Comparison of ENCODE assay signal across 13 mouse cellular contexts in the genomic region with DNA sequence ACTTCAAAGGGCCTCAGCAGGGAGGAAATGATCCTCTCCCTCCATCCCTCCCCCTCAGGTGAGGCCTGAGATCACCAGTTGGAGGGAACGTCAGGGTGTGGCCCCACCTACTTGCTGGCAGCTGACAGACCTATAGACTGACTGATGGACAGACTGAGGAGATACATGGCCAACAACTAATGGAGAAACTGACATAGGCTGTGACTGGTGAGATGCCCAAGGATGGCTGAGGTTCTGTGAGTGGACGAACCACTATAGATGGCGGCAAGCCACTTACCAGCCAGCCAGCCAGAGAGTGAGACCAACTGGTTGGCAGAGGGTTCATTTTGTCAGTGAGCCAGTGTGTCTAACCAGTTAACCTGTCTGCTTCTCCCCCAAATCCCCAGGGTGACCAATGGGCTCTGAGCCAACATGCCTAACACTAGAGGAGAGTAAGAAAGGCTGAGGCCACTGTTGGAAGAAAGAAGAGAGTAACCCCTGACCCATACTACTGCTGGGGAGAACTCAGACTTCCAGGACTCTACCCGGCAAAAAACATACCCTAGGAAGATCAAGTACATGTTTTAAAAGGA.
"Had no signal": no experiment of that assay in that cellular context is flagged by ENCODE, and none has a peak within 500 bp of the region (broad histone marks: within the 10 kb centered on the region; RNA-seq: fewer than 3 reads in every experiment).

No protein-coding gene starts in this region.

- DNase-seq: kidney, postnatal 10 days; kidney, postnatal 4 days; lung, adult 2 months; lung, postnatal 4 days; thymus, postnatal 36 days had no signal

- H3K27ac ChIP-seq: layer of hippocampus, adult 2 months; limb, embryonic 10.5 days; liver, embryonic 15.5 days; midbrain, embryonic 10.5 days; neural tube, embryonic 15.5 days had no signal

- ATAC-seq: lung, postnatal 0 days had no signal

- H3K4me1 ChIP-seq: liver, embryonic 15.5 days; midbrain, embryonic 10.5 days had no signal

- H3K36me3 ChIP-seq: limb, embryonic 10.5 days; liver, embryonic 15.5 days; midbrain, embryonic 10.5 days; neural tube, embryonic 15.5 days had no signal

- H3K9ac ChIP-seq: liver, embryonic 15.5 days; neural tube, embryonic 15.5 days had no signal

- H3K27me3 ChIP-seq: liver, embryonic 15.5 days; neural tube, embryonic 15.5 days had no signal

- H3K4me2 ChIP-seq: liver, embryonic 11.5 days; liver, embryonic 15.5 days; neural tube, embryonic 15.5 days had no signal

- H3K9me3 ChIP-seq: limb, embryonic 10.5 days; liver, embryonic 15.5 days; midbrain, embryonic 10.5 days; neural tube, embryonic 15.5 days had no signal

- H3K4me3 ChIP-seq: layer of hippocampus, adult 2 months; limb, embryonic 10.5 days; liver, embryonic 15.5 days; midbrain, embryonic 10.5 days; myocyte; neural tube, embryonic 15.5 days had no signal
